Mouse (Mus musculus) intestine, embryonic 16.5 days (tissue): ENCODE measurements around the gene Vmn1r125. TPM values are rescaled to one million over a fixed set of nuclear protein-coding genes. Genes with fewer than 3 reads are reported as not detected.
"Not testable (repeated sequence)": the region's sequence is repeated elsewhere in the genome, so short reads cannot be mapped to it uniquely, and the experiment has no call there.

ENCODE experiments used
- ATAC-seq: fragments of 200-750 bp; cut with Nextera tagmentation; 2 replicates; pipeline ENCODE4 v1.8.0; 2017; ENCODE audit warnings: moderate TSS enrichment, moderate library complexity
- H3K27ac ChIP-seq: fragments of 300-500 bp; sonication (generic); 2 replicates; pipeline ENCODE4 v1.5.1; 2014; ENCODE audit warnings: mild to moderate bottlenecking, low read length
- H3K27me3 ChIP-seq: fragments of 300-500 bp; sonication (generic); replicated peaks from 2 replicates; pipeline ENCODE4 v1.6.1; 2014; ENCODE audit warnings: low read length, control low read depth, mixed read lengths; ENCODE audit not compliant: control insufficient read depth, insufficient read depth
- H3K36me3 ChIP-seq: fragments of 300-500 bp; sonication (generic); 2 replicates; pipeline ENCODE4 v1.6.1; 2014; ENCODE audit warnings: low read length, control low read depth; ENCODE audit not compliant: control insufficient read depth, insufficient read depth
- H3K4me1 ChIP-seq: fragments of 300-500 bp; sonication (generic); 2 replicates; pipeline ENCODE4 v1.6.1; 2014; ENCODE audit warnings: low read length, control low read depth, mixed read lengths; ENCODE audit not compliant: control insufficient read depth, insufficient read depth
- H3K4me2 ChIP-seq: fragments of 300-500 bp; sonication (generic); 2 replicates; pipeline ENCODE4 v1.6.1; 2014; ENCODE audit warnings: low read depth, low read length, control low read depth
- H3K4me3 ChIP-seq: fragments of 300-500 bp; sonication (generic); 2 replicates; pipeline ENCODE4 v1.5.1; 2014; ENCODE audit warnings: mild to moderate bottlenecking, low read length
- H3K9ac ChIP-seq: fragments of 300-500 bp; sonication (generic); 2 replicates; pipeline ENCODE4 v1.6.1; 2014; ENCODE audit warnings: low read depth, low read length
- H3K9me3 ChIP-seq: fragments of 300-500 bp; sonication (generic); 2 replicates; pipeline ENCODE4 v1.6.1; 2016; ENCODE audit warnings: low read length, control low read depth; ENCODE audit not compliant: control insufficient read depth
- WGBS: fragments of 180-500 bp; shearing (Covaris S2); extraction: QIAGEN DNeasy Blood & Tissue Kit; methylation state at CpG from one replicate; pipeline ENCODE4 v1.1.7; 2014; 5-methylcytosine and 5-hydroxymethylcytosine counted together
- polyA plus RNA-seq: library from polyadenylated mRNA; unstranded; fragments of >200 nt; fragmentation: Nextera tagmentation; extraction: Ambion mirVana; gene quantifications from 2 replicates; pipeline ENCODE4 v1.2.1, GENCODE M21; 2015

Vmn1r125 gene
- polyA plus RNA-seq, result not detected in 2 replicates

GRCm38 (mm10) chr7:21271879-21272278 lies at the start of gene Vmn1r125:
Gene Vmn1r125 (plus strand): TSS chr7:21272179.
- H3K9me3 ChIP-seq, H3K27ac ChIP-seq, H3K27me3 ChIP-seq, H3K4me2 ChIP-seq, H3K4me3 ChIP-seq, H3K4me1 ChIP-seq, H3K36me3 ChIP-seq, H3K9ac ChIP-seq, ATAC-seq: not testable (repeated sequence)
- WGBS, result 71% methylated on average over 3 of the region's 3 CpGs

- 71% methylated on average over 4 of the region's 4 CpGs for WGBS
- H3K4me3 ChIP-seq, H3K36me3 ChIP-seq, H3K4me2 ChIP-seq, H3K27ac ChIP-seq, H3K4me1 ChIP-seq, H3K9ac ChIP-seq, H3K9me3 ChIP-seq, ATAC-seq, H3K27me3 ChIP-seq: not testable (repeated sequence)
These were observed 11.5 kb upstream of the Vmn1r125 start, which contains the start of gene Vmn1r124 for GRCm38 (mm10) chr7:21260517-21260916. Gene Vmn1r124 (minus strand): TSS chr7:21260617.

DNA sequence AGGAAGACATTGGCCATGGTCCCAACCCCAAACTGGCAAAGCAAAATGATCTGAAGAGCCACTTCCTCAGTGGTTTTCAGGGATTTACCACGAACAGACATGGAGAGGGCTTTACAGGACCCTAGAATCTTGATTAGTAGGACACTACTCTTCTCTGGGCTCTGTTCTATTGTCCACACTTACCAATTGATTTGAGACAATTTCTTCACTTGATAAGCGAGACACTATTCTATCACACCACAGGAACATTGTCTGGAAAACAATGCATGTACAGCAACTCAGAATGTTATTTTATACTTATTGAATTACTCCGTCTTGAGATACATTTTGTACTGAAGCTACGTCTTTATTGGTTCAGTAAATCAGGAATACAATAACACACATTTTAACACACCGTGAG lies 29.4 kb downstream of the Vmn1r125 start, which contains the start of gene Vmn1r126:
Vmn1r126 (minus strand) TSS at position 101 of the 400 bp plus-strand sequence.
- H3K36me3 ChIP-seq, ATAC-seq, H3K9me3 ChIP-seq, H3K27me3 ChIP-seq, H3K4me1 ChIP-seq, H3K27ac ChIP-seq, H3K4me3 ChIP-seq, H3K4me2 ChIP-seq, H3K9ac ChIP-seq: not testable (repeated sequence)
- no CpG with 5 or more reads among the region's 5 CpGs for WGBS

- no CpG with 5 or more reads among the region's 3 CpGs for WGBS
- H3K4me2 ChIP-seq, ATAC-seq: not testable (repeated sequence)
These were observed 47.8 kb downstream of the Vmn1r125 start, which contains the start of gene Vmn1r127 for GRCm38 (mm10) chr7:21319761-21320160. Gene Vmn1r127 (minus strand): TSS chr7:21319861.

More at GRCm38 (mm10) chr7:21319761-21320160, 47.8 kb downstream of the Vmn1r125 start, which contains the start of gene Vmn1r127:
- not testable (repeated sequence) for H3K27me3 ChIP-seq, H3K9me3 ChIP-seq, H3K27ac ChIP-seq, H3K36me3 ChIP-seq, H3K4me3 ChIP-seq, H3K9ac ChIP-seq, H3K4me1 ChIP-seq

Other genes with a start within 250 kb of the Vmn1r125 start
- not detected in 2 replicates for gene Vmn1r120, start 218.4 kb upstream of the Vmn1r125 start, polyA plus RNA-seq
- not detected in 2 replicates for gene Vmn1r121, start 173.7 kb upstream of the Vmn1r125 start, polyA plus RNA-seq
- gene Vmn1r122, start 138.1 kb upstream of the Vmn1r125 start, polyA plus RNA-seq, result not detected in 2 replicates
- gene Vmn1r123, start 110.0 kb upstream of the Vmn1r125 start, polyA plus RNA-seq, result not detected in 2 replicates
- not detected in 2 replicates for gene Gm5157, start 81.8 kb upstream of the Vmn1r125 start, polyA plus RNA-seq
- not detected in 2 replicates for gene Vmn1r124, start 11.6 kb upstream of the Vmn1r125 start, polyA plus RNA-seq
- not detected in 2 replicates for gene Vmn1r126, start 29.3 kb downstream of the Vmn1r125 start, polyA plus RNA-seq
- not detected in 2 replicates for gene Vmn1r127, start 47.7 kb downstream of the Vmn1r125 start, polyA plus RNA-seq
- not detected in 2 replicates for gene Vmn1r128, start 77.2 kb downstream of the Vmn1r125 start, polyA plus RNA-seq
- not detected in 2 replicates for gene Vmn1r129, start 89.1 kb downstream of the Vmn1r125 start, polyA plus RNA-seq
- not detected in 2 replicates for gene Gm6882, start 160.6 kb downstream of the Vmn1r125 start, polyA plus RNA-seq
- gene Vmn1r130, start 239.6 kb downstream of the Vmn1r125 start, polyA plus RNA-seq, result not detected in 2 replicates